ENCODE assay signal across 27 mouse cellular contexts in genomic region chr5:35580156-35580922, GRCm38 (mm10). TPM values are rescaled to one million over a fixed set of nuclear protein-coding genes. Genes with fewer than 3 reads are reported as not detected.
"Had no signal": no experiment of that assay in that cellular context is flagged by ENCODE, and none has a peak within 500 bp of the region (broad histone marks: within the 10 kb centered on the region; RNA-seq: fewer than 3 reads in every experiment).

No protein-coding gene starts in this region.

- H3K4me2 ChIP-seq: heart, embryonic 11.5 days; heart, embryonic 13.5 days; heart, embryonic 15.5 days; hindbrain, embryonic 13.5 days; hindbrain, embryonic 15.5 days; kidney, embryonic 15.5 days; limb, embryonic 13.5 days; limb, embryonic 15.5 days; liver, embryonic 12.5 days had no signal

- H3K9ac ChIP-seq: heart, embryonic 13.5 days; heart, embryonic 15.5 days; hindbrain, embryonic 13.5 days; hindbrain, embryonic 15.5 days; kidney, embryonic 15.5 days; limb, embryonic 13.5 days; limb, embryonic 15.5 days; liver, embryonic 12.5 days had no signal

- ATAC-seq: hindbrain, postnatal 0 days; intestine, embryonic 16.5 days; liver, embryonic 12.5 days had no signal

- DNase-seq: gastrocnemius, adult 2 months; gastrocnemius, postnatal 10 days; gastrocnemius, postnatal 25 days; heart, adult 11 months; heart, adult 2 months; heart, postnatal 10 days; kidney, adult 11 months; kidney, adult 2 months; kidney, adult 9 months; kidney, postnatal 14 days; kidney, postnatal 36 days; layer of hippocampus, adult 9-11 months; layer of hippocampus, postnatal 36 days; left cerebral cortex, postnatal 4 days had no signal

- H3K9me3 ChIP-seq: heart, embryonic 13.5 days; heart, embryonic 15.5 days; hindbrain, embryonic 13.5 days; hindbrain, embryonic 15.5 days; kidney, embryonic 15.5 days; limb, embryonic 13.5 days; limb, embryonic 15.5 days; liver, embryonic 12.5 days had no signal

- H3K27ac ChIP-seq: gastrocnemius, adult 2 months; heart, adult 2 months; heart, embryonic 13.5 days; heart, embryonic 15.5 days; hindbrain, embryonic 13.5 days; hindbrain, embryonic 15.5 days; hindbrain, postnatal 0 days; kidney, embryonic 15.5 days; kidney, postnatal 0 days; limb, embryonic 13.5 days; limb, embryonic 15.5 days; liver, embryonic 12.5 days had no signal

- H3K27me3 ChIP-seq: heart, embryonic 15.5 days; hindbrain, embryonic 15.5 days had no signal

- H3K36me3 ChIP-seq: heart, embryonic 13.5 days; heart, embryonic 15.5 days; hindbrain, embryonic 13.5 days; hindbrain, embryonic 15.5 days; kidney, embryonic 15.5 days; limb, embryonic 13.5 days; limb, embryonic 15.5 days; liver, embryonic 12.5 days had no signal

- H3K4me3 ChIP-seq: gastrocnemius, adult 2 months; heart, adult 2 months; heart, embryonic 13.5 days; heart, embryonic 15.5 days; hindbrain, embryonic 13.5 days; hindbrain, embryonic 15.5 days; kidney, embryonic 15.5 days; limb, embryonic 13.5 days; limb, embryonic 15.5 days; liver, embryonic 12.5 days had no signal

RNA-seq across cellular contexts. Expression of gene Cpz, which starts 54.8 kb away (rescaled TPM):
- total RNA-seq: hematopoietic stem cell, adult 5-6 weeks had no signal
